Mouse (Mus musculus) adrenal gland, postnatal 4 days (tissue): ENCODE data around the gene Galp. TPM values are rescaled to one million over a fixed set of nuclear protein-coding genes. Genes with fewer than 3 reads are reported as not detected.
A peak's percentile ranks its signal among the peaks of the same experiment; 100 is the strongest.
"Not testable (repeated sequence)": the region's sequence is repeated elsewhere in the genome, so short reads cannot be mapped to it uniquely, and the experiment has no call there.

ENCODE experiments used
- DNase-seq, 2 experiments: peaks; one replicate each; pipeline ENCODE4 v3.0.0; 2021 to 2022; ENCODE audit warnings: low spot score in 2 of 2, mixed read lengths in 2 of 2
- total RNA-seq, 2 experiments: library from RNA; stranded (reverse); gene quantifications; 2 replicates each; pipeline ENCODE4 v1.2.3; 2021

Galp gene
- total RNA-seq, 2 experiments from 2014 or later, result not detected

DNA sequence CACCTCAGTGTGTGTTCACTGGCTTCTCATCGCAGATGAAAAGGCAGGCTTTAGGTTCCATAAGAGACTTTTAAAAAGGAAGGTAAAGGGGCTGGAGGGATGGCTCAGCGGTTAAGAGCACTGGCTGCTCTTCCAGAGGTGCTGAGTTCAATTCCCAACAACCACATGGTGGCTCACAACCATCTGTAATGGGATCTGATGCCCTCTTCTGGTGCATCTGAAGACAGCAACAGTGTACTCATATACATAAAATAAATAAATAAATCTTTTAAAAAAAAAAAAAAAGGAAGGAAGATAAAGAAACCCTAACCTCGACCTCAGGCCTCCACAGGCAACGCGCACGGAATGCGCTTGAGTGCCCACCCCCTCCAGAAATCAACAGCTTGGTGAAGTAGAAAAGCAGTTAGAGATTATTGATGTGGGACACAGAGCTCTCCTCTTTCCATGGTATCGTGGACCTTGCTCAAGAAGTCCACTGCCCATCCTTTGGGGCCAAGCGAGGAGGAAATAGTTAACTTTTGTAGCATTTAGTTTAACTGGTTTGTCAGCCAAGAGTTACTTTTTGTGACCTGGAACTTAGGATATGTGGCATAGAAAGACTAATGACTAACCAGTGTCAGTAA, 22.4 kb upstream of the Galp start:
- DNase-seq, result not testable (repeated sequence)

- no peak for DNase-seq
Observed at GRCm38 (mm10) chr7:6179013-6179412, 17.9 kb upstream of the Galp start.

DNA sequence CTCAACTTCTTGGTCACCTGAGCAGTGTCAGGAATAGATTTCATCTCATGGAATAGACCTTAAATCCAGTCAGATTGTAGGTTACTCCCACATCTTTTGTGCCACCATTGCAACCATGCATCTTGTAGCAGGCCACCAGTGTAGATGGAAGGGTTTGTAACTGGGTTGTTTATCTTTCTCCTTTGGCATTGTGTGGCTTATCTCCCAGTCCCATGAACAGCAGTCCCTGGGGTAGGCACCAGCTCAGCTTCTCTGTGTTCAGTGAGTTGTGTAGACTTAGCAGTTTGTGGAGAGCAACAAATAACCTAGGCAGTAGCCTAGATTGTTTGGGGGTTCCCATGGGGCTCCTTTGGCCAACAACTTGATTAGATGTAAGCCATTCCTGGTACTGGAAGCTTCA, 14.0 kb upstream of the Galp start:
- no peak for DNase-seq

DNA sequence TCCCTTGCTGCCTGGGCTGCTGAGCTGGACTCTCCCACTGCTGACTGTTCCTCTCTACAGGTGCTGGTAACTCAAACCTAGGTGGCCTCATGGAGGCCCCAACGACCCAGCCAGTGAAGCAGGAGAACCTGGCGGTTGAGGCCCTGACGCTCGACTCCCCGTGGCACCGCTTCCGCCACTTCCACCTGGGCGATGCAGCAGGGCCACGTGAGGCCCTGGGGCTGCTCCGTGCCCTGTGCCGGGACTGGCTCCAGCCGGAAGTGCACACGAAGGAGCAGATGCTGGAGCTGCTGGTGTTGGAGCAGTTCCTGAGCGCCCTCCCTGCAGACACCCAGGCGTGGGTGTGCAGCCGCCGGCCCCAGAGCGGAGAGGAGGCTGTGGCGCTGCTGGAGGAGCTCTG, 13.1 kb upstream of the Galp start:
- no peak for DNase-seq

DNA sequence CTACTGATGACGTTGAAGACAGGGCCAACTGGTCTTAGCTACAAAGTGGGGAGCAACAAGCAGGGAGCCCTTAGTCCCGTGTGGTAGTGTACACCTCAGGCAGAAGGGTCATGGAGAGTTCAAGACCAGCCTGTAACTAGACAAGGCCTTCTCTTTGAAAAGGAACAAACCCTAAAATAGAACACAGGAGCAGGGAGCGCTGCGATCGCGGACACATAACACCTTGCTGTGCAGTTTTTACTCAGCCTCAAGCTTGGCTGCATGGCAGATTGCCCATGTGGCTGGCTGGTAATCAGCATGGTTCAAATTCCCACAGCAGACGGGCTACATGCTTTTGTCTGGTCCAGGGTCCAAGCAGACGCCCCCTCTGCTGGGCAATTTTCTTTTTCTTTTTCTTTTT, 12.4 kb upstream of the Galp start:
- DNase-seq, result no peak

- no peak for DNase-seq
Observed at GRCm38 (mm10) chr7:6185391-6185790, 11.5 kb upstream of the Galp start.

GRCm38 (mm10) chr7:6186176-6186575, 10.7 kb upstream of the Galp start:
- no peak for DNase-seq

GRCm38 (mm10) chr7:6186756-6187155, 10.1 kb upstream of the Galp start:
- no peak for DNase-seq

DNA sequence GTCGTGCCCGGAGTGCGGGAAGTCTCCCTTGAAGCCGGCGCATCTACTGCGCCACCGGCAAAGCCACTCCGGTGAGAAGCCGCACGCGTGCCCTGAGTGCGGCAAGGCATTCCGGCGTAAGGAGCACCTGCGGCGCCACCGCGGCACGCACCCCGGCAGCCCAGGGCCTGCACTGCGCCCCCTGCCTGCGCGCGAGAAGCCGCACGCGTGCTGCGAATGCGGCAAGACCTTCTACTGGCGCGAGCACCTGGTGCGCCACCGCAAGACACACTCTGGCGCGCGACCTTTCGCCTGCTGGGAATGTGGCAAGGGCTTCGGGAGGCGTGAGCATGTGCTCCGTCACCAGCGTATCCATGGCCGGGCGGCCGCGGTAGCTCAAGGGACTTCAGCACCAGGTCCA, 7.3 kb upstream of the Galp start:
- DNase-seq, result no peak

DNA sequence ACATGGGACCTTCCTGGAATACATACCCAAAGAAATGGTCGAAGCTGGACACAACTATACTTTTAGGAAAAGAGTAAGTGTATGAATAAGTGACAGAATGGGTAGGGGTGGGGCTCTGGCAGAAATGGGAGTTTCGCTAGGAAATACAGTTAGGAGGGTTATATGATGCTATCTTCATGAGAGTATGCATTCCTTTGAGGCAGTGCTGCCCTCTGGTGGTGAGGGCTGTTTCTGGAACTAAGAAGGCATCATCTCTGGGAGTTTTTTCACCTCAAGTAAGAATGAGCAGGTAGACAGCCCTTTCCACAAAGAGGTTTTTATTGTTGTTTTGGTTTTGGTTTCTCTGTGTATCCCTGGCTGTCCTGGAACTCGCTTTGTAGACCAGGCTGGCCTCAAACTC, 5.5 kb upstream of the Galp start:
- peak; percentile 49 to 61 for DNase-seq

DNA sequence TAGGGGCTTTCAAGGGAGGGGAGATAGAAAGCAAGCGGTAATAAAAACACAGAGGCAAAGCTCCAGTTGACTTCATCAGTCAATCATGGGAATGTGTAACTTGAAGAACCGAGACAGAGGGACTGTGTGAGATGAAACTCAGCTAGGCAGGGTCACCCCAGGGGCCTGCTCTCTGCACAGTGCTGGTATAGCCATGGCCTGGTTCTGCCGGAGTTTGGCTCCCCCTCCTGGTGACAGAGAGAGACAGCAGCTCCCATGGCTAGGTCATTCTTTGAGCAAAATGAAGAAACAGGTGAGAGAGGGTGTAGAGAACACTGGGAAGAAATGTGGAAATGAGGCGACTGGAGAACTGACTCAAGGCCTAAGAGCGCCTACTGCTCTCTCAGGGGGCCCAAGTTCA, 2.8 kb upstream of the Galp start:
- peak; percentile 20 to 50 for DNase-seq

DNA sequence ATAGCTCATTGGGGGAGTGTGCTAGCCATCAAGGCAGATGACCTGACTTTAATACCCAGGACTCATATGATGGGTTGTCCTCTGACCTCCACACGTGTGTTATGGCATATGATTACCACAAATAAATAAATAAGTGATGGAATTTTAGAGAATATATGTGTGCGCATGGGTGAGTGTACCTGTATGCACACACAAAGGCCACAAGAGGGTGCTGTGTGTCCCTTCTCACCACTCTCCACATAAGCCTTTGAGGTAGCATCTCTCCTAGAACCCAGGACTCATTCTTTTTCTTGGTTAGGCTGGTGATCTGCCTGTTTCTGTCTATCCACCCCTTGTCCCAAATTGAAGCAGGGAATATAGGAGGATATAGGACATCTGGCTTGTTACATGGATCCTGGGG, 1.1 kb upstream of the Galp start:
- no peak for DNase-seq

GRCm38 (mm10) chr7:6204200-6204599, 7.3 kb downstream of the Galp start:
- no peak for DNase-seq

GRCm38 (mm10) chr7:6213144-6213543, 16.3 kb downstream of the Galp start:
- no peak for DNase-seq

GRCm38 (mm10) chr7:6214691-6215090, 17.8 kb downstream of the Galp start:
- DNase-seq, result not testable (repeated sequence)

DNA sequence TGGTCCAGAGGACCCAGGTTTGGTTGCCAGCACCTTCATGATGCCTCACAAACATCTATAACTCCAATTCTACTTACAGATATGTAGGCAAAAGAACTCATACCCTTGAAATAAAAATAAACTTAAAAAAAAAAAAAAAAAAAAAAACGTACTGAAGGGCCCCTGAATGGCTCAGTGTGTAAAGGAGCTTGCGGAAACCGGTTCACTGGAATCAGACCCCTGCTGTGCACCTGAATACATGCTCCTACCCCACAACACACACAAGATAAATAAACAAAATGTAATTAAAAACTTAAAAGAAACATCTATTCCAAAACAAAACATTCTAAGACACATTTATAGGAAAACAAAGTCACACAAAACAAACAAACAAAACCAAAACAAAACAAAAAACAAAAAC, 23.3 kb downstream of the Galp start:
- no peak for DNase-seq

- DNase-seq, result no peak
Observed at GRCm38 (mm10) chr7:6221978-6222377, 25.1 kb downstream of the Galp start, which contains the start of gene Zscan5b. Gene Zscan5b, plus strand, starts transcription at chr7:6222278.

- DNase-seq, result not testable (repeated sequence)
Observed at GRCm38 (mm10) chr7:6228491-6228890, 31.6 kb downstream of the Galp start.

- DNase-seq, result no peak
Observed at GRCm38 (mm10) chr7:6239787-6240186, 42.9 kb downstream of the Galp start.

GRCm38 (mm10) chr7:6240841-6241425, 44.0 kb downstream of the Galp start:
- DNase-seq, result peak in 1 of 2 experiments; percentile 7

GRCm38 (mm10) chr7:6244361-6245292, 47.7 kb downstream of the Galp start:
- no peak for DNase-seq

DNA sequence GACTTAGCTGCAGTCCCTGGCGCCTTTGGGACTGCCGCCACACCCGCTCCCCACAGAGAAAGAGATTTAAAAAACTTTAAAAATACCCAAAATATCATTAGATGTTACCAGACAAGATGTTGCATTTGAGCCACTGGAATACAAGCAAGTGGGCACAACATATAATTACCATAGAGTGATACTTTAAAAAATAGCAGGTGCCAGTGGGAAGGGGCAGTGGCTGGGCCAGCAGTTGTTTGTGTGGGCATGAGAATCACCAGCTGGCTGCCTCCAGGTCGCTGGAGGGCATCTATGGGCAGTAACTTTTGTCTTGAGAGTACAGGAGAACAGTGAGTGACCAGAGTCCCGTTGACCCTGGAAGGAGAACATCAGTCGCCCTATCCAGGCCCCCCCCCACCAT, 55.5 kb downstream of the Galp start, which contains the start of gene Epp13:
TSS of gene Epp13 (plus strand) at position 301 of the 400 bp plus-strand sequence.
- no peak for DNase-seq
